Mouse (Mus musculus): ENCODE results near the gene Vmn2r33. TPM values are rescaled to one million over a fixed set of nuclear protein-coding genes. Genes with fewer than 3 reads are reported as not detected.
"Not testable (repeated sequence)": the region's sequence is repeated elsewhere in the genome, so short reads cannot be mapped to it uniquely, and the experiment has no call there.

The Vmn2r33 gene
- not detected in 2 replicates for total RNA-seq (2014; rRNA removed)
- polyA plus RNA-seq (2015; fragmentation: Nextera tagmentation; extraction: Ambion mirVana), result not detected in 2 replicates

DNA sequence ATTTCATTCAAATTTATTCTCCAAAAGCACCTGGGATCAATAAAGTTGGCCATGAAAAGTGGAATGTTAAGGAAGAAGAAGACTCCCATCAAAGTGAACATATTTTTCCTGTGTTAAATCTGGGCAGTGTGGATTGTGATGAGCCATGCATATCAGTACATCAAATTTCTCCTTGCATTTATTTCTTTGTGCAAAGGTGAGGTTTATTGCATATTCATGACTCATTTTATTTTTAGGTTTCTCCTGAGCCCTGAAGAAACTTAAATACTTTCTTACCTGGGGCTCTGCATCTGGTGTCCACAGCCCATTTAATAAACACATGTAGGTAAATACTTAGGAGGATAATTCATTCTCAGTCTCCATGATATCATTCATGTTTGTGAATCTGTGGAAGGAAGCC, at the start of gene Vmn2r33:
Gene Vmn2r33 (minus strand): TSS at position 101 of the 400 bp plus-strand sequence.
- H3K27me3 ChIP-seq (ENCODE audit: insufficient read depth, low read length); ATAC-seq (ENCODE audit: low FRiP score); H3K9me3 ChIP-seq (ENCODE audit: low read length); H3K36me3 ChIP-seq (ENCODE audit: insufficient read depth, low read length); H3K4me2 ChIP-seq (ENCODE audit: low read depth, low read length, poor library complexity, severe bottlenecking); H3K4me3 ChIP-seq (ENCODE audit: low read depth, low read length); H3K4me1 ChIP-seq (ENCODE audit: insufficient read depth, low read length); H3K27ac ChIP-seq (ENCODE audit: low read depth, low read length); H3K9ac ChIP-seq (replicated peaks; ENCODE audit: low read length, poor library complexity, severe bottlenecking); DNase-seq (ENCODE audit: low spot score): not testable (repeated sequence)

Other genes with a start within 250 kb of the Vmn2r33 start
- not detected in 2 replicates for gene Vmn2r30, start 229.2 kb downstream of the Vmn2r33 start, total RNA-seq (2014; rRNA removed)
- not detected in 2 replicates for gene Vmn2r30, start 229.2 kb downstream of the Vmn2r33 start, polyA plus RNA-seq (2015; fragmentation: Nextera tagmentation; extraction: Ambion mirVana)
- gene Gm45783, start 192.2 kb downstream of the Vmn2r33 start, total RNA-seq (2014; rRNA removed), result not detected in 2 replicates
- gene Gm45783, start 192.2 kb downstream of the Vmn2r33 start, polyA plus RNA-seq (2015; fragmentation: Nextera tagmentation; extraction: Ambion mirVana), result not detected in 2 replicates
- gene Vmn2r31, start 167.1 kb downstream of the Vmn2r33 start, total RNA-seq (2014; rRNA removed), result not detected in 2 replicates
- gene Vmn2r31, start 167.1 kb downstream of the Vmn2r33 start, polyA plus RNA-seq (2015; fragmentation: Nextera tagmentation; extraction: Ambion mirVana), result not detected in 2 replicates
- gene Vmn2r32, start 86.8 kb downstream of the Vmn2r33 start, total RNA-seq (2014; rRNA removed), result not detected in 2 replicates
- not detected in 2 replicates for gene Vmn2r32, start 86.8 kb downstream of the Vmn2r33 start, polyA plus RNA-seq (2015; fragmentation: Nextera tagmentation; extraction: Ambion mirVana)
- gene Vmn2r34, start 122.7 kb upstream of the Vmn2r33 start, total RNA-seq (2014; rRNA removed), result not detected in 2 replicates
- gene Vmn2r34, start 122.7 kb upstream of the Vmn2r33 start, polyA plus RNA-seq (2015; fragmentation: Nextera tagmentation; extraction: Ambion mirVana), result not detected in 2 replicates